Mouse (Mus musculus): ENCODE measurements around the gene Ercc6l. TPM values are rescaled to one million over a fixed set of nuclear protein-coding genes. Genes with fewer than 3 reads are reported as not detected.

Gene Ercc6l
- polyA plus RNA-seq, 1 experiment from 2014 or later, result 10.0 TPM

GRCm38 (mm10) chrX:102101886-102102285 lies 55.0 kb downstream of the Ercc6l start:
- WGBS, result 52% methylated on average over 7 of the region's 7 CpGs
- H3K4me2 ChIP-seq, result no peak overlapping the region
- no peaks in the 10 kb centered on the region for H3K9me3 ChIP-seq
- no peak overlapping the region for H3K27ac ChIP-seq
- peaks cover 8% of the 10 kb centered on the region for H3K27me3 ChIP-seq
- H3K4me3 ChIP-seq, result no peak overlapping the region
- no peak for ATAC-seq (ENCODE audit: insufficient number of reproducible peaks, low FRiP score, low TSS enrichment, low read depth)
- H3K4me1 ChIP-seq, result no peaks in the 10 kb centered on the region
- no peaks in the 10 kb centered on the region for H3K36me3 ChIP-seq
- H3K9ac ChIP-seq, result no peak overlapping the region

GRCm38 (mm10) chrX:102094381-102094904 lies 62.4 kb downstream of the Ercc6l start:
- no peak overlapping the region for H3K4me3 ChIP-seq
- WGBS, result 66% methylated on average over 7 of the region's 7 CpGs
- H3K9me3 ChIP-seq, result no peaks in the 10 kb centered on the region
- H3K36me3 ChIP-seq, result no peaks in the 10 kb centered on the region
- no peak overlapping the region for H3K4me2 ChIP-seq
- ATAC-seq (ENCODE audit: insufficient number of reproducible peaks, low FRiP score, low TSS enrichment, low read depth), result no peak
- H3K9ac ChIP-seq, result no peak overlapping the region
- H3K27ac ChIP-seq, result no peak overlapping the region
- H3K4me1 ChIP-seq, result no peaks in the 10 kb centered on the region
- peaks cover 6% of the 10 kb centered on the region; the same call in 1 of the 2 replicates for H3K27me3 ChIP-seq

Other genes starting within 250 kb of the Ercc6l start
- gene Rtl5, start 85.8 kb downstream of the Ercc6l start, polyA plus RNA-seq (2015; fragmentation: Nextera tagmentation; extraction: Ambion mirVana), result 1.8 and 2.2 TPM in 2 replicates
- gene Pin4, start 37.6 kb downstream of the Ercc6l start, polyA plus RNA-seq (2015; fragmentation: Nextera tagmentation; extraction: Ambion mirVana), result 49.5 and 59.5 TPM in 2 replicates
- 671 and 785 TPM in 2 replicates for gene Rps4x, start 32.3 kb upstream of the Ercc6l start, polyA plus RNA-seq (2015; fragmentation: Nextera tagmentation; extraction: Ambion mirVana)
- gene Cited1, start 95.1 kb upstream of the Ercc6l start, polyA plus RNA-seq (2015; fragmentation: Nextera tagmentation; extraction: Ambion mirVana), result 24.4 and 31.7 TPM in 2 replicates

Data from limb, embryonic 15.5 days (tissue).